Mouse (Mus musculus) left cerebral cortex, postnatal 10 days (tissue): ENCODE results near the gene Ggt1. TPM values are rescaled to one million over a fixed set of nuclear protein-coding genes. Genes with fewer than 3 reads are reported as not detected.

Source experiments
- DNase-seq, 2 experiments: peaks; one replicate each; pipeline ENCODE4 v3.0.0; 2021 to 2022; ENCODE audit warnings: low spot score in 2 of 2, mixed read lengths in 1 of 2; ENCODE audit errors: extremely low spot score in 1 of 2
- intact Hi-C: fragments of 180-260 bp; cut with DNase I; formaldehyde crosslinking; loops from one replicate; pipeline ENCODE4 v1.15.1; 2025
- total RNA-seq, 2 experiments: library from RNA; stranded (reverse); gene quantifications; 2 replicates each; pipeline ENCODE4 v1.2.3; 2021

Ggt1 gene
- total RNA-seq, 2 experiments from 2014 or later = 1.5 to 4.1 TPM

DNA sequence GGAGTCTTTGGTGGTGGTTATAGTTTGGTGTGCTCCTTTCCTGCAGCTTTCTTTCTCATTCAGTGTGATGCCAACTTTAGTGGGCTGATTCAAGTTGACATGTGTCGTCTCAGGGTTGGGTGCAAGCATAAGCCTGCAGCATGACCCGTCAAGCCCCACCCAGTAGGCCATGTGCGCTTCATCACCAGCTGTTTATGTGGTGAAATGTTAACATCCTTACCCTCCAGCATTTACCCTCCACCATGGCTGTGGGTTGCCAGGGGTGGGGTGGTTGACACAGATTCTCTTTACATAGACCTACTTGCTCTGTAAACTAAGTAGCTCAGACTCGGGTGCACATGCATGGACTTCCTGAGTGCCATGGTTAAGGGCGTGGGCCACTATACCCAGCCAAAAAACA is 25.3 kb upstream of the Ggt1 start:
- DNase-seq = no peak
- intact Hi-C loops = no loop called here

DNA sequence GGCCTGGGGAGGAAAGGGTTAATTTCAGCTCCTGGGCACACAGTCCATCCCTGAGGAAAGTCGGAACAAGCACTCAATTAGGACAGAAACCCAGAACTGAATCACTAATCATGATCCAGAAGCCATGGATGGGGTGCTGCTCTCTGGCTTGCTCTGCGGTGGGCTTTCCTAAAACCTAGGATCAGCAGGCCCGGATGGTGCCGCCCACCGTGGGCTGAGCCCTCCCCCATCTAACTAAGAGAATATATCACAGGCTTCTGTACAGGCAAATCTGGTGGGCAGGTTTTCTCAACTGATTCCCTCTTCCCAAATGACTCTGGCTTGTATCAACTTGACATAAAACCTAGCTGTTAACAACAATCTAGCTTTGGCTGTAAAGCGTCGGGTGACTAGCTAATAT is 13.5 kb upstream of the Ggt1 start:
- intact Hi-C loops = no loop called here
- DNase-seq = no peak

DNA sequence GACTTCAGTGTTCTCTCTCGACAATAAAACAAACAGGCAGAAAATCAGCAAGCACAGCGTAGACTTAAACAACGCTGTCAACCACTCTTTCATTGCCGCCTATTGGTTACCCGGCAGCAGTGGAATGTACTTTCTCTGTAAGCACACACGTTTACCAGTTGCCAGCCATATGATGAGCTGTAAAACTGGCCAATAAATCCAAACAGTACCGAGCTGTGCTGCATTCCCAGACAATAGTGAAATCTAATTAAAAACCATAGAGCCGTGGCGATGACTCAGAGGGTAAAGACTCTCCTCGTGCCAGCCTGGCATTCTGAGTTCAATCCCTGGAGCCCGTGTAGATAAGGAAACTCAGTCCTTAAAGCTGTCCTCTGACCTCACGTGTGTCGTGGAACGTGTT is 12.9 kb upstream of the Ggt1 start:
- intact Hi-C loops = no loop called here
- no peak for DNase-seq

- intact Hi-C loops = no loop called here
- no peak for DNase-seq
These were observed 11.5 kb upstream of the Ggt1 start for GRCm38 (mm10) chr10:75549886-75550285.

DNA sequence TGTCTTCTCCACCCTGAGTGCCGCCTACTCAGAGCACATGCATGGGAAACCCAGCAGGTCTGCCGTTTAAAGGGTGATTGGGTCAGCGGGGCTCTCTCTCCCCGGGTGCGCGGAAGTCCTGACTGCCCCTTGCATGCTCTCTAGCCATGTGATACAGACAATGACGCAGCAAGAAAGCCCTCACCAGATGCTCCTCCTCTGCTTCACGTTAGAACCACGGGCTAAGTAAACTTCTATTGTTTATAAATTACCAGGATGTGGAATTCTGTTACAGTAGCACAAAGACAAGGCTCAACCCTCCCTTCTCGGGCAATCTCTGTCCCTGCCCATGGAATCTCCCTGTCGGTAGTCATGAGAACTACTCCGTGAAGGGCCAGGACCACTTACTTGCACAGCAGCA is 10.2 kb upstream of the Ggt1 start:
- intact Hi-C loops = no loop called here
- no peak for DNase-seq

DNA sequence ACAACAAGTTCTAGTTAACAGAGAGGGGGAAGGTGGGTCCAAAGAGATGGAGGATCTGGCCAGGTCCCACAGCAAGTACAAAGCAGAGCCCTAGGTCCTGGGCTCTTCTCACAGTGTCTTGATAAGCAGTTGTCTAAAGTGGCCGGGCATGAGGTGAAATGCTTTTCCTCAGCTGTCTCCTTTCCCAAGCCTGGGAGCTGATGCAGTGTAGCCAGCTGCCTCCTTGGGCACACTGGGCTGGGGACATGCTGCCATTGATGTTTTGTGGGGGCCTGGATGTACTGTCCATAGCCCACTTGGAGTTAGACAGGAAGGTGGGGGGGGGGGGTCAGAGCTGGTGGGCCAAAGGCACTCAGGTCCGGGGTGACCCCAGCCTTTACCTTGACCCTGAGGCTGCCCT is 9.3 kb upstream of the Ggt1 start:
- no peak for DNase-seq
- intact Hi-C loops = no loop called here

DNA sequence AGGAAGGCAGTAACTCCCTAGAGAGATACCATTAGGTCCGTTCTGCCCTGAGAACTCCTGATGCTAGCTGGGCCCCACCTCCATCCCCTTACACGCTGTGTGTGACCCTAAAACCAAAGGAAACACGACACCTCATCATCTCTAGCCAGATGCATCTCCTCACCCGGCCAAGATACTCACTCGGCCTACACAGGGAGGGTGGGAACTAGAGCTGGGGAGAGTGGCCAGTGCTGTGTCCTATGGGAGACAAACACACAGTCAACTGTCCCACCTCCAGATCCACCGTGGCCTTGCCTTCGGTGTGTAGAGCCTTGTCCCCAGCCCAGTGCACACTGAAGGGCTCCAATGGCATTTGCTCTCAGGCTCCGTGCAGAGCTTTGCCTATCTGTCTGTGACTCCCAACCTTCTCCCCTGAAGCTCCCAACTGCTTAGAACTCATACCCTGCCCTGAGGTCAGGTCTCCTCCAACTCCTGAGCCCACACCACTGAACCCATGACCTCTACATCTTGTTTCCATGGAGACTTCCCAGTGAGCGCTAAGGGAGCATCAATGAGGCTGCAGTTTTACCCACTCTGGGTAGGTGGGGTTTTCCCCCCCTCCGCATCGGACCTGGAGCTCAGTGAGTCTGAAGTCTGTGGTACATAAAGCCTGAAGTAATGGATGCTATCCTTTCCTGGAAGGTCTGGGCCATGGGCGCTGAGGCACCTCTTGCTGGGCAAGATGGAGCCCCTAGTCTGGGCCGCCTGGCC is 8.5 kb upstream of the Ggt1 start:
- intact Hi-C loops = no loop called here
- DNase-seq = no peak

DNA sequence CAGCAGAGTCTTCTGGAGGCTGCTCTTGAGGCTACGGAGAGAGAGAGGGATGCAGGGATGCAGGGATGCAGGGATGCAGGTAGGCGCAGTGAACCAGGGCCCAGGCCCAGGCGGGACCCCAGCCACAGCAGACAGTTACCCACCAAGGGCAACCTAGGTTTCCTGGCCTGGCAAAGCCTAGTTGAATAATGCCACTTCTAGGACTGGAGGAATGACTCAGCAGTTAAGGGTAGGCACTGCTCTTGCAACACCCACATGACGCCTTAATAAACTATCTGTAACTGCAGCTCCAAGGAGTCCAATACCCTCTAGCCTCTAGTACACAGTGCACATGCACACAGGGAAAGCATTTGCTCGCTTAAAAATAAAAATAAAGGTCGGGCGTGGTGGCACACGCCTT is 7.3 kb upstream of the Ggt1 start:
- intact Hi-C loops = no loop called here
- no peak for DNase-seq

DNA sequence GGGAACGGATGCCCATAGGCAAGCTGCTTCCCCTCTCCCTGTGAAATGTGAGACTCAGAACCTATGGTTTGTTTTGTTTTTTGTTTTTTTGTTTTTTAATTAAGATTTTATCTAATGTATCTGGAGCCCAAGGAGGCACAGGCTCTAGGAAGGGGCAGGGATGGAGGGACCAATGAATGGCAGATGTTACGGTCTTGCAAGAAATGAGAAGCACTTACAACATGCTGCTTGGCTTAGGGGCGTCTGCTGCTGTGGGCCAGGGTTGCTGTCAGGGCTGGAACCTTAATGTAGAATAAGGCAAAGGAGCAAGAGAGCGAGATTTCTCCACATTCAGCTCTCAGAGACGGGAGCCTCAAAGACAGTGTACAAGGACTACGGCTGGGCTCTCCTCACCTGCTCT is 5.8 kb upstream of the Ggt1 start:
- intact Hi-C loops = no loop called here
- no peak for DNase-seq

DNA sequence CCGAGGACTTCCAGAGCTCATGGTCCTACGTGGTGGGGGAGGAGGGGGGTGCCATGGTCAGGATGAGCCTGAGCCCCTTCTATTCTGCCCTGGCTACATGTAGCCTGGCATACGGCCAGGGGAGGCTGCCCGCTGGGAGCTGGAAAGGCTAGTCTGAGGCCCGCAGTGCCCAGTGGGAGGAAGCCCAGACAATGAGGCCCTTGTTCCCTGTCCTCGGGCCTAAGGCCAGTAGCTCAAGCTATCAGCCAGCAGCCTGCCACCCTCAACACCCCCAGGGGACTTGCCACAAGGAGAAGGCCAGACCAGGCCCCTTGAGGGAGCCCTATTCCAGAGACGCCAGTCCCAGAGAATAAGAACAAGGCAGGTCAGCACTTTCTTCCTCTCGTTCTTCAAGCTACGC is 5.4 kb upstream of the Ggt1 start:
- peak; percentile 80 to 85 for DNase-seq
- intact Hi-C loops = no loop called here

DNA sequence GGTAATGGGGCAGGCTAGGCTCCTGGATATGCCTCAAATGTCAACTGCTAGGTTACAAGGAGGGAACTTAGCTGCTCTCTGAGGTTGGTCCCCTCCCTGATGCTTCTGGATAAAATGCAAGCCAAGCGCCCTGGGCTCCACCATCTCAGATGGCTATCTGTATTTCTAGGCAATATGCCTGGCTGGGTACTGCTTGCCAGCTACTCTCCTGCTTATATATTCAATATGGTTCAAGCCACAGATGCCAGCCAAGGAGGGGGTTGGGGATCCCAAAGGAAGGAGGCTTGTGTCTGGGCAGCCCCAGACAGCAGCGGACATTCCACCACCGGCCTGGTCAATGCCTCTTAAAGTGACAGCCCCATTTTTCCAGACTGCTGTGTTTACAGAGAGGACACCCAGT is 2.9 kb upstream of the Ggt1 start:
- intact Hi-C loops = no loop called here
- peak; percentile 50 to 55 for DNase-seq

DNA sequence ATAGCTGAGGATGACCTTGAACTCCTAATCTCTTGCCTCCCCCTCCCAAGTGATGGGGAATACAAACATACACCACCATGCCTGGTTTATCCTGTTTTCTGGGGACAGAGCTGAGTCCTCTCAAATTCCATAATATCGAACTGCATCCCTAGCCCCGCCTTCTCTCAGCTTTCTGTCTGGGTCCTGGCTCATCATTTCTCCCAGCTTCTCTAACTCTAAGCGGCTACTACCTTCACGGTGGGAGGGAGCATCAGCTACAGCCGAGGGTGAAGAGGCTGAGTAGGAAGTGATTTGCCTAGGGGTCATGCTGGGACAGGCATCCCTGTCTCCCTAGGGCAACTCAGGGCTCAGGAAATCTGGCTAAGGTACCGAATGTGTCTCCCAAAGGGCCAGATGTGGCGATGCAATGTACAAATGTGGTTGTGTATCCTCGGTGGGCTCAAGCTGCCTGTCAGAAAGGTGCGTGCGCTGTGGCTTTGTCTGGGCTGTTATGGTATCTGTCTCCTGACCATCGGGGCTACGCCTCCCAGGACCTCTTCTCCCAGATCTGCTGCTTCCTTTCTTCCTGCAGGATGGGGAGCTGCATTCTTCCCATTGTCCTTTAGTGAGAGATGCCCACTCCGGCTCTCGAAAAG is 2.2 kb upstream of the Ggt1 start:
- DNase-seq = no peak
- intact Hi-C loops = no loop called here

GRCm38 (mm10) chr10:75559676-75560548 is 1.5 kb upstream of the Ggt1 start, which contains the start of gene Lrrc75b:
TSS of gene Lrrc75b (minus strand) at chr10:75560330.
- intact Hi-C loops = no loop called here
- DNase-seq = peak in 1 of 2 experiments; percentile 69

DNA sequence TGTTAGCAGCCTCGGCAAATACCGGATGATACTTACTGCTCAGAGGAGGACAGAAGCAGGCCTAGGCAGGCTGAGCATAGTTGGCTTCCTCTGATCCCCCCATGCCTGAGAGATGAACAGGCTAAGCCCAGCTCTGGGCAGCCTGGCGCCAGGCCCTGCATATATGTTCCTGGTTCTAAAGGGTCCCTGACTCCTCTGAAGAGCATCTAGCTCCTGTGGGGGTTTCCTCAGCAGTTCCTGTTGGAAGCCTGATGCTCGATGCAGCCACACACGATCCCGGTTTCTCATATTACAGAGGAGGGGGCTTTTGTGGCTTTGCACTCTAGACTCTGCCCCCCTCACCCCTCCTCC is 880 bp upstream of the Ggt1 start:
- intact Hi-C loops = no loop called here
- no peak for DNase-seq

DNA sequence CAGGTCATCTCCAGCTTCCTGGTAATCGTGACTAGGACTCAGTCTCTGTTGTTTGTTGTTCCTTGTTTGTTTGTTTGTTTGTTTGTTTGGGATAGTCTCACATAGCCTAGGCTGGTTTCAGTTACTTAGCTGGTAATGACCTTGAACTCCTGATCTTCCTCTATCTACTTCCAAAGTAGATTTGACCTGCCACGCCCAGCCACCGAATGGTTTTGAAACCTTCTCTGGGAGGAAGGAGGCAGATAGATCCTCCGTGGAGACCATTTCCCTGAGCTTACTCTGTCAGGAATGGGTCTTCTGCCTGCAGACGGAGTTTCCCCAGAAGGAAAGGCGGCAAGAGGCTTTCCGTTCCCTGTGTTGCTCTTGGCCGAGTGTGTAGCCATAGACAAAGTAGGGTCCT is 1.2 kb downstream of the Ggt1 start:
- no peak for DNase-seq

GRCm38 (mm10) chr10:75564687-75565265 is 3.4 kb downstream of the Ggt1 start:
- intact Hi-C loops = no loop called here
- no peak for DNase-seq

More for the DNA sequence above, 1.2 kb downstream of the Ggt1 start:
- intact Hi-C loops = no loop called here

DNA sequence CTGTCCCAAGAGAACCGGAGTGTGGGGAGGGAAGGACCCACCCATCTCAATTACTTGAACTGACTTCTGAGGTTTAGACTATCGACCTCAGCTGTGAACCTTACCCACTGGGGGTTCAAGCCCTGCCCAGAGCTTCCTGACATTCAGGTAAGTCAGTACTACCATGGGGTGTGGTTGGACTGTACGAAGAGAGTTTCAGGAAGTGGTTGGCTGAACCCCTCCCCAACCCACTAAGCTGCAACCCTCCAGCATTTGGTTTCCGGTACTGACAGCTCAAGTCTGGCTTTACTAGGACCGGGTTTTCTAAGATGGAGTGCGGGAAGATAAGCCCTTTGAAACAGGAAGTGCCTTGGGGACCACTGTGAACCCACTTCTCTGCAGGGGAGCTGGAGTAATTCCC is 4.0 kb downstream of the Ggt1 start:
- DNase-seq = no peak
- intact Hi-C loops = no loop called here

DNA sequence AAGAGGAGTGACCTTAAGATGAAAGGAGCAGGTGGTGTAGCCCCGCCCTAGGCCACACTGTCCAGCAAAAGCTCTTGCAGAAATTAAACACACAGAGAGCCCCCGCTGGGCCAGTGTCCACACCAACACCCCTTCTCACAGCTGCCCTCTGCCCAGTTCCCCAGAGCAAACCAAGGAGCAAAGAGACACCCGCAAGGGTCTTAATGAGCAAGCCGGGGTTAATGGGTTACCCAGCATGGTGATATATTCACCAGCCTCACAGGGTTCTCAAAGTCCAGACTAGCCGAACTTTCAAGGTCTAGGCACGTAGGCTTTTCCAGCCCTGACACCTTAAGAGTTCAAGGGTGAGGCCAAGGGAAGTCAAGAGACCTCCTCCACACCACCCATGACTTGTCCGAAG is 4.5 kb downstream of the Ggt1 start:
- intact Hi-C loops = no loop called here

GRCm38 (mm10) chr10:75566321-75566720 is 4.9 kb downstream of the Ggt1 start:
- no peak for DNase-seq
- intact Hi-C loops = no loop called here

More for the DNA sequence above, 4.5 kb downstream of the Ggt1 start:
- no peak for DNase-seq
